Mouse (Mus musculus): ENCODE data around the gene Calm4.

DNA sequence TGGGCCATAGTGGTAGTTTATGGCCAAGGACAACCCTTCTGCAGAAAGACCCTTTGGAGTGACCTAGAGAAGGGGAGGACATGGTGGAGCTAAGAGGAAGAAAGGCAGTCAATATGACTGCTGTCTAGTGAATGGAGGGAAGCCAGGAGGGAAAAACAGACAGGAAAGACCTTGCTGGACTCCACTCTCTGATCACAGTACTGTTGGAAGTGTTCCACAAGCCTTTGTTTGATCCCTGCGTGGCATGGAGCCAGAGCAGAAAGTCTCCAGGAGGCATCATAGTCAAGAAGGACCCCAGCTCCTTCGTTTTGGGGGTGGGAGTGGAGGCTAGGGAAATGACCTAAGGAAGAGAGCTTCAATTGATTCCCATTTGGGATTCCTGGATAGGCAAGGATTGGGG lies 32.4 kb upstream of the Calm4 start:
- TF ChIP-seq POLR2A (IDR thresholded peaks at IDR 0.05; ENCODE audit: borderline replicate concordance, control insufficient read depth, low read depth, low read length) (no peak), CTCF (IDR thresholded peaks at IDR 0.05; ENCODE audit: control insufficient read depth, insufficient read depth, low read length) (no peak)
